20 mouse cellular contexts compared by ENCODE assay signal in the genomic region with DNA sequence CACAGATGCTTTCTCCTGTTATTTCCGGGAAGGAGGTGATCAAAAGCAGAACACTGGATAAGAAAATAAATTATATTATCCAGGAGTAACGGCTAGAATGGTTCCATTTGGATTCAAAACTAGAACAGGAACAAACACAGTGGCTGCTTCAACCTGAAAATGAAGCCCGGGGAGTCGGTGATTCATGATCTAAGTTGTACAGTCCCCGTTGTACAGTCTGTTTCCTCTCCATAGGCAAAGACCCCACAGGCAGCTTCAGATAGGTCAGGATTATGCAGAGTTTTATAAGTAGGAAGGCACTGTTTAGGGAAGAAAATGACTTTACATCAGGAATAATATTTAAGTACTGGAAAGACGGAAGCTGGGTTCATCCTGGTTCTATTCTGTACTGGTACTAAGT.
"Had no signal": no experiment of that assay in that cellular context is flagged by ENCODE, and none has a peak within 500 bp of the region (broad histone marks: within the 10 kb centered on the region; RNA-seq: fewer than 3 reads in every experiment).

No protein-coding gene starts in this region.

- H3K4me3 ChIP-seq: kidney, embryonic 15.5 days; layer of hippocampus, adult 2 months; limb, embryonic 12.5 days; limb, embryonic 15.5 days; midbrain, embryonic 13.5 days; neural tube, embryonic 13.5 days; stomach, embryonic 15.5 days had no signal

- DNase-seq: kidney, adult 8-10 months; kidney, postnatal 14 days; layer of hippocampus, adult 9-11 months; liver, postnatal 0 days; lung, embryonic 14.5 days; retina, postnatal 1 day; right cerebral cortex, postnatal 25 days; spleen, adult 18-20 months; thymus, postnatal 25 days had no signal

- H3K9ac ChIP-seq: kidney, embryonic 15.5 days; limb, embryonic 12.5 days; limb, embryonic 15.5 days; liver, embryonic 14.5 days; liver, postnatal 0 days; lung, embryonic 14.5 days; midbrain, embryonic 13.5 days; neural tube, embryonic 13.5 days; stomach, embryonic 15.5 days had no signal

- H3K9me3 ChIP-seq: kidney, embryonic 15.5 days; limb, embryonic 12.5 days; limb, embryonic 15.5 days; neural tube, embryonic 13.5 days; stomach, embryonic 15.5 days had no signal

- H3K4me1 ChIP-seq: limb, embryonic 15.5 days; stomach, embryonic 15.5 days had no signal

- H3K4me2 ChIP-seq: kidney, embryonic 15.5 days; limb, embryonic 12.5 days; limb, embryonic 15.5 days; liver, embryonic 11.5 days; lung, embryonic 14.5 days; midbrain, embryonic 13.5 days; neural tube, embryonic 13.5 days; stomach, embryonic 15.5 days had no signal

- H3K27ac ChIP-seq: kidney, embryonic 15.5 days; layer of hippocampus, adult 2 months; limb, embryonic 12.5 days; limb, embryonic 15.5 days; liver, embryonic 14.5 days; macrophage; midbrain, embryonic 13.5 days; neural tube, embryonic 13.5 days; stomach, embryonic 15.5 days had no signal

- ATAC-seq: liver, postnatal 0 days; lung, postnatal 0 days; midbrain, embryonic 13.5 days had no signal

- H3K36me3 ChIP-seq: kidney, embryonic 15.5 days; limb, embryonic 12.5 days; limb, embryonic 15.5 days; midbrain, embryonic 13.5 days; stomach, embryonic 15.5 days had no signal

- H3K27me3 ChIP-seq: kidney, embryonic 15.5 days; limb, embryonic 12.5 days; limb, embryonic 15.5 days; midbrain, embryonic 13.5 days; neural tube, embryonic 13.5 days; stomach, embryonic 15.5 days had no signal
